ENCODE assay signal across 9 mouse cellular contexts in the genomic region with DNA sequence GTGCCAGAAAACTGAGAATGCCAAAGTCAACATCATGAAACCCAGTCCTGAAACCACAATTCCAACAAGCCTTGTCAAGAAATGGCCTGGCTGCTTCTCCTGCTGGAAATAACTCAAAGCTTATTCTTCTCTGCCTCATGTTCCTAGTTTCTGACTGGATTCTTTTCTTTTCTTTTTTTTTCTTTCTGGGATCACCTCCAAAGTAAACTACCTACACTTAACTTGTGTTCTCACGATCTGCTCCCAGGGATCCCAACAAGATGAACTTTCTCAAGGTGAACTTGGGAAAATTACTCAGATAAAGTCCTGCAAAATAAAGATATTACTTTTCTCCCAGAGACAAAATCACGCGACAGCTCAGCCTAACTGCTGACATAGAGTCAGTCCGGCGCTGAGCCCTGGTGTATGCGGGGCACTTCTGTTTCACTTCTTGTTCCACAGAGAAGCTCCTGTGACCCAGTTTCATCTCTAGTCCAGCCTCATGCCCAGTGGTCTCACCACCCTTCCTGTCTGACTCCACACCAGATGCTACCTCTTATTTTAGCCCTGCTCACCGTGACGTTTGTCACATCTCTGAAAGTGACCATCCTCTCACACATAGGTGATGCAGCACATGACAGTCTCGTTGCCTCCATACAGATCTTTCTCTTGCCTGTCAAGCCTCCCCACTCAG. TPM values are rescaled to one million over a fixed set of nuclear protein-coding genes. Genes with fewer than 3 reads are reported as not detected.
A peak's percentile ranks its signal among the peaks of the same experiment; 100 is the strongest.
DNase-seq lines count a peak whose midpoint lies in the region; ATAC-seq and TF ChIP-seq lines count a peak whose summit lies in the region.
"Had no signal": no experiment of that assay in that cellular context is flagged by ENCODE, and none has a peak within 500 bp of the region (broad histone marks: within the 10 kb centered on the region; RNA-seq: fewer than 3 reads in every experiment).

No protein-coding gene starts in this region.

- no peak for TF ChIP-seq POLR2A in bone marrow, adult 2 months (IDR thresholded peaks at IDR 0.05; ENCODE audit: borderline replicate concordance, control insufficient read depth, low read depth, low read length)

- 49% methylated on average over 9 of the region's 9 CpGs for WGBS in bone marrow, adult 2 months

- peaks cover 3% of the 10 kb centered on the region; the same call in 1 of the 2 replicates for H3K4me1 ChIP-seq in bone marrow, adult 2 months (ENCODE audit: control insufficient read depth, insufficient read depth, low read length)

- peak overlapping the region; percentile 22; the same call in 1 of the 2 replicates for H3K27ac ChIP-seq in bone marrow, adult 2 months (ENCODE audit: control insufficient read depth, insufficient read depth, low read depth, low read length, poor library complexity)
- H3K27ac ChIP-seq: midbrain, embryonic 13.5 days had no signal

- H3K4me3 ChIP-seq in bone marrow, adult 2 months (replicated peaks; ENCODE audit: control insufficient read depth, low read depth, low read length) = no peak overlapping the region
- H3K4me3 ChIP-seq: midbrain, embryonic 13.5 days had no signal

- DNase-seq in left cerebral cortex, adult 9 months (ENCODE audit: low spot score in 2 of 2) = peak; percentile 26 to 55
- no peak for DNase-seq in left cerebral cortex, adult 18-20 months (ENCODE audit: low spot score in 2 of 2)
- DNase-seq in lung, postnatal 10 days = peak; percentile 22
- DNase-seq in cerebellum, adult 9-11 months = no peak
- DNase-seq in ovary, adult 18-20 months (ENCODE audit: low spot score) = no peak

- TF ChIP-seq CTCF in bone marrow, adult 2 months (IDR thresholded peaks at IDR 0.05; ENCODE audit: control insufficient read depth, insufficient read depth, low read length) = no peak

- peak; percentile 91 for ATAC-seq in granulocyte monocyte progenitor cell, adult 5-6 weeks (replicated peaks; ENCODE audit: poor library complexity, severe bottlenecking)
- ATAC-seq in erythroblast, adult 5-6 weeks (replicated peaks; ENCODE audit: low FRiP score, poor library complexity, severe bottlenecking) = no peak
- ATAC-seq: midbrain, embryonic 13.5 days had no signal

RNA-seq across cellular contexts. Expression of a gene that starts 53.0 kb away (rescaled TPM):
- total RNA-seq in left cerebral cortex, adult 18-20 months (2021) = 10 to 100 TPM; 34.2 to 39.2 TPM
- 39.1 and 83.2 TPM in 2 replicates for polyA plus RNA-seq in bone marrow, adult 2 months (2011; ENCODE audit: insufficient read depth, insufficient read length, low replicate concordance, missing spikeins)
- 89.6 and 108 TPM in 2 replicates for total RNA-seq in granulocyte monocyte progenitor cell, adult 5-6 weeks (2014; fragmentation: Nextera tagmentation)
- total RNA-seq in granulocyte monocyte progenitor cell, adult 5-6 weeks (2017) = 130 and 164 TPM in 2 replicates
- total RNA-seq in erythroblast, adult 5-6 weeks (2015; ENCODE audit: low replicate concordance) = 55.8 and 69.2 TPM in 2 replicates
- 48.7 and 51.6 TPM in 2 replicates for total RNA-seq in erythroblast, adult 5-6 weeks (2017; ENCODE audit: low replicate concordance)

Comparison
In these comparisons a context has a peak if more than half of its experiments do, and no peak if none do; other contexts are left out.
1. DNase-seq: peak in left cerebral cortex, adult 9 months (2 of 2) and lung, postnatal 10 days (single experiment); none in left cerebral cortex, adult 18-20 months (0 of 2), cerebellum, adult 9-11 months (single experiment) and ovary, adult 18-20 months (single experiment).